Mouse (Mus musculus): ENCODE results near the gene Ghr.

- TF ChIP-seq CTCF (IDR thresholded peaks at IDR 0.05) (no peak), EP300 (IDR thresholded peaks at IDR 0.05) (no peak)
Measured at GRCm38 (mm10) chr15:3388485-3388884, 194.8 kb downstream of the Ghr start.

All from lung, postnatal 0 days (tissue).